Mouse (Mus musculus) stomach, postnatal 0 days (tissue): ENCODE measurements around the gene Prdm16. TPM values are rescaled to one million over a fixed set of nuclear protein-coding genes. Genes with fewer than 3 reads are reported as not detected.
A peak's percentile ranks its signal among the peaks of the same experiment; 100 is the strongest.

Source experiments
- ATAC-seq: fragments of 200-750 bp; cut with Nextera tagmentation; 2 replicates; pipeline ENCODE4 v1.8.0; 2017; ENCODE audit not compliant: low FRiP score, low TSS enrichment
- DNase-seq: peaks from one replicate; pipeline ENCODE4 v3.0.0-alpha.2; 2016; ENCODE audit warnings: low spot score
- H3K27ac ChIP-seq: fragments of 300-500 bp; sonication (generic); replicated peaks from 2 replicates; pipeline ENCODE4 v1.5.1; 2014; ENCODE audit warnings: mild to moderate bottlenecking, control low read depth
- H3K27me3 ChIP-seq: fragments of 300-500 bp; sonication (generic); 2 replicates; pipeline ENCODE4 v1.6.1; 2014; ENCODE audit warnings: low read length; ENCODE audit not compliant: control insufficient read depth, insufficient read depth
- H3K36me3 ChIP-seq: fragments of 300-500 bp; sonication (generic); 2 replicates; pipeline ENCODE4 v1.6.1; 2014; ENCODE audit warnings: low read length, mixed read lengths; ENCODE audit not compliant: control insufficient read depth, insufficient read depth
- H3K4me1 ChIP-seq: fragments of 300-500 bp; sonication (generic); replicated peaks from 2 replicates; pipeline ENCODE4 v1.6.1; 2014; ENCODE audit warnings: antibody characterized with exemption; ENCODE audit not compliant: control insufficient read depth, insufficient read depth
- H3K4me2 ChIP-seq: fragments of 300-500 bp; sonication (generic); replicated peaks from 2 replicates; pipeline ENCODE4 v1.6.1; 2014; ENCODE audit warnings: low read depth, mild to moderate bottlenecking, control low read depth, moderate library complexity
- H3K4me3 ChIP-seq: fragments of 300-500 bp; sonication (generic); 2 replicates; pipeline ENCODE4 v1.5.1; 2014; ENCODE audit warnings: low read depth, low read length, control low read depth
- H3K9ac ChIP-seq: fragments of 300-500 bp; sonication (generic); 2 replicates; pipeline ENCODE4 v1.6.1; 2014; ENCODE audit warnings: mild to moderate bottlenecking, low read length, control low read depth, mixed read lengths
- H3K9me3 ChIP-seq: fragments of 300-500 bp; sonication (generic); 2 replicates; pipeline ENCODE4 v1.6.1; 2016; ENCODE audit warnings: low read length; ENCODE audit not compliant: control insufficient read depth
- CTCF ChIP-seq: IDR thresholded peaks from 2 replicates; pipeline ENCODE4 v1.5.1; 2016; ENCODE audit warnings: antibody characterized with exemption, low read depth, mild to moderate bottlenecking, moderate library complexity
- EP300 ChIP-seq: optimal IDR thresholded peaks from 2 replicates; pipeline ENCODE3; 2016; ENCODE audit warnings: antibody characterized with exemption
- WGBS: fragments of 180-500 bp; shearing (Covaris S2); extraction: QIAGEN DNeasy Blood & Tissue Kit; methylation state at CpG from one replicate; pipeline ENCODE4 v1.1.7; 2014; 5-methylcytosine and 5-hydroxymethylcytosine counted together
- polyA plus RNA-seq: library from polyadenylated mRNA; unstranded; fragments of >200 nt; fragmentation: Nextera tagmentation; extraction: Ambion mirVana; gene quantifications from 2 replicates; pipeline ENCODE4 v1.2.1, GENCODE M21; 2015

Prdm16 gene
- polyA plus RNA-seq, 1 experiment from 2014 or later, result 15.6 TPM

DNA sequence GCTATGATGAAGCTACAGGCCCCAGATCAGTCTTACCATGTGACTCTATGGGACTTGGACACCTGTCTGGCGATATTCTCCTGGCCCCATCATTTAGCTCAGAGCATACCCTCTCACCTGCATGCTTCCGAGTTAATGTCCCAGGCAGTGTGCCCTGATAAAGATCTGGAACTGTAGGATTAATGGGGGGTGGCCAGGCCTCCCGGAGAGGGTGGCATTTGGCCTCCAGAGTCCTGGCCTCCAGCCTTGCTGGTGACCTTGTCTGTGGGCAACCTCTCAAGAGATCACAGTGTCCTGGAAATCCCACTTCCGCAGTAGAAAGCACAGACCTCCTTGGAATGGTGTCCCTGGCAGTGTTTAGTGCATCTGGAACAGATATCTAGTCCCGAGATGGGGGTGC is 131.4 kb downstream of the Prdm16 start:
- DNase-seq (no peak), ATAC-seq (no peak)
- Histone ChIP-seq H3K4me2 (no peak overlapping the region), H3K4me3 (no peak overlapping the region), H3K4me1 (peaks cover 6% of the 10 kb centered on the region), H3K27me3 (no peaks in the 10 kb centered on the region), H3K27ac (no peak overlapping the region), H3K9me3 (no peaks in the 10 kb centered on the region), H3K9ac (no peak overlapping the region), H3K36me3 (no peaks in the 10 kb centered on the region)
- TF ChIP-seq EP300 (no peak), CTCF (no peak)
- WGBS, result 81% methylated on average over 5 of the region's 5 CpGs

GRCm38 (mm10) chr4:154503260-154503829 is 133.3 kb downstream of the Prdm16 start:
- TF ChIP-seq CTCF, result no peak
- no peak for TF ChIP-seq EP300
- Histone ChIP-seq H3K9ac (no peak overlapping the region), H3K4me3 (no peak overlapping the region), H3K9me3 (no peaks in the 10 kb centered on the region), H3K36me3 (no peaks in the 10 kb centered on the region), H3K27me3 (no peaks in the 10 kb centered on the region), H3K4me2 (no peak overlapping the region), H3K27ac (0 out of 2 replicates have a peak overlapping the region, but pooled peaks have one; percentile 31), H3K4me1 (peaks cover 6% of the 10 kb centered on the region)
- 38% methylated on average over 21 of the region's 21 CpGs for WGBS
- DNase-seq (no peak), ATAC-seq (no peak)

DNA sequence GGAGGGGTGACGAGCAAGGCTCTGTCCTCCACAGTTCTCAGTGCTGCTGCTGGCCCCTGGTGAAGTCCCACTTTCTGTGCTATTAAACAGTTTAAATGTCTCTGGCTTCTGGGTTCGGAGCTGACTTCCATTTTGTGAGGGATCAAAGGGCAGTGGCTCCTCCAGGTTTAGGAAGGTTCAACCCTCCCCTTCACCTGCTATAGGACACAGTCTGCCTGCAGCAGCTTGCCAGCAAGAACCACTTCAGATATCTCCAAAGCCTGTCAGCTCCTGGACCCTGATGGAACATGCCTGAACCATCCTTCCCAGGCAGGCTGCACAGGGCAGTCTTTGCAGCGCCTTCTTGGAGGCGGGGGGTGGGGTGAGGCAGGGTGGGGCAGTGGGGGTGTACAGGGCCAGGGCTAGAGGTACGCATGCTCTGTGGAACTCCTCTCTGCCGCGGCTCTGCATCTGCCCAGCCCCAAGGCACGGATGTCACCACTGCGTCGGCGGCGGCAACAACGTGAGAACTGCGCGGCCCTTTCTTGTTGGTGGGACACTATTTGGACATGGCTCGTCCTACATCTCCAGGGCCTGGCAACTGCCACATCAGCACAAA is 134.2 kb downstream of the Prdm16 start:
- Histone ChIP-seq H3K27ac (peak overlapping the region; percentile 73), H3K4me2 (0 out of 2 replicates have a peak overlapping the region, but pooled peaks have one; percentile 3), H3K9ac (peak overlapping the region; percentile 13; the same call in 1 of the 2 replicates), H3K4me3 (no peak overlapping the region), H3K4me1 (peaks cover 9% of the 10 kb centered on the region), H3K9me3 (no peaks in the 10 kb centered on the region), H3K36me3 (no peaks in the 10 kb centered on the region), H3K27me3 (no peaks in the 10 kb centered on the region)
- TF ChIP-seq EP300 (no peak), CTCF (no peak)
- peak; percentile 60 for ATAC-seq
- DNase-seq, result peak; percentile 76
- 61% methylated on average over 16 of the region's 16 CpGs for WGBS

DNA sequence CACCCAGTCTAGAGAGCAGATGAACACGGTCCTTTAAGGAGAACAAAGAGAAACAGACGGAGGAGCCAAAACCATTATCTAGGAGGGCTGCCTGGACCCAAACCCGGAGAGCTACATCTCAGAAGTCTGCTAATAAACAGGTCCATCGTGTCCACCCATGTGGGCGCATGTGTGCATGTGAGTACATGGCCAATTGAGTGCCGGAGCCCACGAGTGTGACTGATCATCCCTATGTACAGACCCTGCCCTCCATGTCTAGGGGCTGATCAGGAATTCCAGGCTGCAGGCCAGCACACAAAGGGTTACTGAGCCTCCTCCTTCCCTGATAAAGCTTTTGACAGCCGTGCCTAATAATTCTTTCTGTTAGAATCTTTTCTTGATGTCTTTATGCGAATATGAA is 136.0 kb downstream of the Prdm16 start:
- Histone ChIP-seq H3K27me3 (no peaks in the 10 kb centered on the region), H3K27ac (no peak overlapping the region), H3K4me3 (no peak overlapping the region), H3K36me3 (no peaks in the 10 kb centered on the region), H3K9me3 (no peaks in the 10 kb centered on the region), H3K4me2 (no peak overlapping the region), H3K9ac (no peak overlapping the region), H3K4me1 (peaks cover 12% of the 10 kb centered on the region)
- no peak for TF ChIP-seq CTCF
- no peak for TF ChIP-seq EP300
- DNase-seq (no peak), ATAC-seq (no peak)
- WGBS, result 62% methylated on average over 9 of the region's 9 CpGs

- H3K27ac ChIP-seq, result peak overlapping the region; percentile 53
- no peaks in the 10 kb centered on the region for H3K27me3 ChIP-seq
- 31% methylated on average over 29 of the region's 29 CpGs for WGBS
- no peaks in the 10 kb centered on the region for H3K36me3 ChIP-seq
- no peak overlapping the region for H3K4me3 ChIP-seq
- peaks cover 12% of the 10 kb centered on the region for H3K4me1 ChIP-seq
- DNase-seq (peak; percentile 81), ATAC-seq (no peak)
- no peaks in the 10 kb centered on the region for H3K9me3 ChIP-seq
- TF ChIP-seq EP300, result no peak
- 0 out of 2 replicates have a peak overlapping the region, but pooled peaks have one; percentile 1 for H3K9ac ChIP-seq
- H3K4me2 ChIP-seq, result peak overlapping the region; percentile 31; the same call in 1 of the 2 replicates
These were observed 136.8 kb downstream of the Prdm16 start for GRCm38 (mm10) chr4:154499701-154500523.
